ENCODE assay signal across 21 mouse cellular contexts in the genomic region with DNA sequence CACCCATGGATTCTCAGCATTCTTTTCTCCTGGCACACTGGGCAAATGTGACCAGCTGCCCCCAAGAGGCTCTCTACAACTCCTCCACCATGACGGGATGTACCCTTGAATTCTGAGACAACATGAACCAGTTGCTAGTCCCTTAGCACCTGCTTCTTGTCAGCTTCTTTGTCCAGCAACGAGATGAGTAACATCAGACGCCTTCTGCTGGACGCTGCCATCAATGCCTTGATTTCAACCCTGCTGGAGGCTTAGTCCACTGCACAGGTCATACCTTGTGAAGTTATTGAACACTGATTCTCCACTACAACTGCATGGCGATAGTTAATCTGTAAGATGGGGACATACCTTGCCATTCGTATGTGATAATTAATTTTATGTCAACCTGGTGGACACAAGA. TPM values are rescaled to one million over a fixed set of nuclear protein-coding genes. Genes with fewer than 3 reads are reported as not detected.
A peak's percentile ranks its signal among the peaks of the same experiment; 100 is the strongest.
DNase-seq lines count a peak whose midpoint lies in the region; ATAC-seq lines count a peak whose summit lies in the region.
"Had no signal": no experiment of that assay in that cellular context is flagged by ENCODE, and none has a peak within 500 bp of the region (broad histone marks: within the 10 kb centered on the region; RNA-seq: fewer than 3 reads in every experiment).

No protein-coding gene starts in this region.

- 85% methylated on average over 6 of the region's 6 CpGs for WGBS in kidney, embryonic 15.5 days

- H3K27me3 ChIP-seq in kidney, embryonic 15.5 days = no peaks in the 10 kb centered on the region
- H3K27me3 ChIP-seq: embryonic facial prominence, embryonic 12.5 days; forebrain, embryonic 15.5 days; hindbrain, embryonic 13.5 days had no signal

- no peaks in the 10 kb centered on the region for H3K9me3 ChIP-seq in kidney, embryonic 15.5 days (replicated peaks)
- H3K9me3 ChIP-seq: embryonic facial prominence, embryonic 12.5 days; forebrain, embryonic 15.5 days; heart, embryonic 10.5 days; hindbrain, embryonic 13.5 days had no signal

- no peak overlapping the region for H3K4me2 ChIP-seq in kidney, embryonic 15.5 days
- H3K4me2 ChIP-seq: embryonic facial prominence, embryonic 12.5 days; forebrain, embryonic 15.5 days; hindbrain, embryonic 13.5 days had no signal

- peak; percentile 29 to 33 for DNase-seq in cerebellum, postnatal 10 days
- no peak for DNase-seq in cerebellum, postnatal 36 days
- peak; percentile 30 to 35 for DNase-seq in kidney, postnatal 4 days
- peak; percentile 70 for DNase-seq in thymus, postnatal 4 days
- no peak for DNase-seq in thymus, postnatal 36 days
- DNase-seq: adrenal gland, postnatal 10 days; cerebellum, adult 2 months; cerebellum, postnatal 14 days; gastrocnemius, postnatal 10 days; heart, postnatal 10 days had no signal

- no peaks in the 10 kb centered on the region for H3K4me1 ChIP-seq in kidney, embryonic 15.5 days
- H3K4me1 ChIP-seq: embryonic facial prominence, embryonic 12.5 days; forebrain, embryonic 15.5 days; heart, embryonic 10.5 days; hindbrain, embryonic 13.5 days had no signal

- H3K36me3 ChIP-seq in kidney, embryonic 15.5 days = no peaks in the 10 kb centered on the region
- H3K36me3 ChIP-seq: embryonic facial prominence, embryonic 12.5 days; forebrain, embryonic 15.5 days; heart, embryonic 10.5 days; hindbrain, embryonic 13.5 days had no signal

- H3K27ac ChIP-seq in kidney, embryonic 15.5 days = no peak overlapping the region
- H3K27ac ChIP-seq: embryonic facial prominence, embryonic 12.5 days; forebrain, embryonic 15.5 days; heart, embryonic 10.5 days; hindbrain, embryonic 13.5 days; hindbrain, postnatal 0 days had no signal

- H3K4me3 ChIP-seq in kidney, embryonic 15.5 days (replicated peaks) = no peak overlapping the region
- H3K4me3 ChIP-seq: embryonic facial prominence, embryonic 12.5 days; forebrain, embryonic 15.5 days; heart, embryonic 10.5 days; hindbrain, embryonic 13.5 days had no signal

- ATAC-seq in kidney, embryonic 15.5 days (replicated peaks; ENCODE audit: low FRiP score) = no peak
- ATAC-seq: forebrain, embryonic 15.5 days; hindbrain, postnatal 0 days had no signal

- no peak overlapping the region for H3K9ac ChIP-seq in kidney, embryonic 15.5 days
- H3K9ac ChIP-seq: embryonic facial prominence, embryonic 12.5 days; forebrain, embryonic 15.5 days; hindbrain, embryonic 13.5 days had no signal

RNA-seq across cellular contexts. Expression of a gene that starts 15.5 kb away (rescaled TPM):
- not detected in 2 replicates for polyA plus RNA-seq in kidney, embryonic 15.5 days (2015; fragmentation: Nextera tagmentation; extraction: Ambion mirVana)
- polyA plus RNA-seq: cerebellum, adult 2 months; forebrain, embryonic 11.5 days; forebrain, embryonic 15.5 days; gonadal fat pad, adult 2 months; heart, embryonic 10.5 days; heart, embryonic 14.5 days; hindbrain, embryonic 13.5 days; intestine, embryonic 14.5 days had no signal

RNA-seq across cellular contexts. Expression of a gene that starts 40.6 kb away (rescaled TPM):
- polyA plus RNA-seq in kidney, embryonic 15.5 days (2015; fragmentation: Nextera tagmentation; extraction: Ambion mirVana) = not detected in 2 replicates
- polyA plus RNA-seq: cerebellum, adult 2 months; cortical plate, adult 2 months; embryonic facial prominence, embryonic 12.5 days; forebrain, embryonic 11.5 days; gonadal fat pad, adult 2 months; heart, embryonic 10.5 days; heart, embryonic 14.5 days; hindbrain, embryonic 13.5 days; hindbrain, postnatal 0 days; intestine, embryonic 14.5 days had no signal

RNA-seq across cellular contexts. Expression of a gene that starts 41.0 kb away (rescaled TPM):
- 0.87 and 0.94 TPM in 2 replicates for polyA plus RNA-seq in kidney, embryonic 15.5 days (2015; fragmentation: Nextera tagmentation; extraction: Ambion mirVana)

RNA-seq across cellular contexts. Expression of a gene that starts 56.9 kb away (rescaled TPM):
- 1.4 TPM in 1 of 2 replicates, not detected in the other for polyA plus RNA-seq in kidney, embryonic 15.5 days (2015; fragmentation: Nextera tagmentation; extraction: Ambion mirVana)
- polyA plus RNA-seq: gonadal fat pad, adult 2 months; heart, embryonic 14.5 days had no signal

Comparison
In these comparisons a context has a peak if more than half of its experiments do, and no peak if none do; other contexts are left out.
1. DNase-seq: peak in cerebellum, postnatal 10 days (2 of 2), kidney, postnatal 4 days (2 of 2) and thymus, postnatal 4 days (single experiment); none in cerebellum, postnatal 36 days (0 of 2) and thymus, postnatal 36 days (0 of 2).